Mouse (Mus musculus): ENCODE data around the gene Lrp11.
A peak's percentile ranks its signal among the peaks of the same experiment; 100 is the strongest.
"Not testable (repeated sequence)": the region's sequence is repeated elsewhere in the genome, so short reads cannot be mapped to it uniquely, and the experiment has no call there.

The Lrp11 gene

GRCm38 (mm10) chr10:7589592-7590233, at the start of gene Lrp11:
Lrp11 (plus strand) TSS chr10:7589800.
- peak; percentile 94 for DNase-seq

DNA sequence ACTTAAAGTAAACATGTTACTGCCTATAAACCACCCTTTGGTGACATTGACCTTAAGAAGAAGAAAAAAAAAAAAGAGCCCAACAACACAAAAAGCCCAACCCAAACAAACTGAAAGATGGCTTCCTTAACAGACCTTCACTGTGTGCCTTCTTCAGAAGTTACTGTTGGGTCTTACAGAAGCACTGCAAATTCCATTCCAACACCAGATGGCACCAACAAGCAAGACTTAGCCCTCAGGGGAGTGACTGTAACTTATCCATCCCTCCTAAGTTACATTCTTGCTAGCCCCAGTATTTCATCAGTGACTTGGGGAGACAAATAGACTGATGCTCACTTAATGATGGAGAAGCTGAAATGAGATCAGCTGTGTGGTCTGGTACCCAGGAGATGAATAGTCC, 11.6 kb upstream of the Lrp11 start:
- peak; percentile 44 for DNase-seq

DNA sequence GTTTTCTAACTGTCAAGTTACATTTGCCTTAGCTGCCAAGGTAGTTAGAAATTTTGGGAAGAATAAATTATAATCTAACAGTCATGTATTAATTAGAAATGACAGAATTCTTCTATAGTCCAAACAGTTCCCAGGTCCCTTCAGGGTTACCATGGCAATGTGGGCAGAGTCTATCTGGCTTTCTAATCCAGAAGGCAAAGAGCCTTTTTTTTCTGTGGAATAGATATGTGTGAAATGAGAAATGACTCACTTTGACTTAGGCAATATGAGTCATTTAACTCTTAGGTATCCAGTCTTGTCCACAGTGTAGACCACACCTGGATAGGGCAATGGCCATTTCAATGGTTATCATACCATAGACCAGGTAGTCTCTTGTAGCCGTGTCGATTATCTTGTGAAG, 8.2 kb upstream of the Lrp11 start:
- DNase-seq, result no peak

GRCm38 (mm10) chr10:7582157-7582890, 7.3 kb upstream of the Lrp11 start:
- DNase-seq, result no peak

DNA sequence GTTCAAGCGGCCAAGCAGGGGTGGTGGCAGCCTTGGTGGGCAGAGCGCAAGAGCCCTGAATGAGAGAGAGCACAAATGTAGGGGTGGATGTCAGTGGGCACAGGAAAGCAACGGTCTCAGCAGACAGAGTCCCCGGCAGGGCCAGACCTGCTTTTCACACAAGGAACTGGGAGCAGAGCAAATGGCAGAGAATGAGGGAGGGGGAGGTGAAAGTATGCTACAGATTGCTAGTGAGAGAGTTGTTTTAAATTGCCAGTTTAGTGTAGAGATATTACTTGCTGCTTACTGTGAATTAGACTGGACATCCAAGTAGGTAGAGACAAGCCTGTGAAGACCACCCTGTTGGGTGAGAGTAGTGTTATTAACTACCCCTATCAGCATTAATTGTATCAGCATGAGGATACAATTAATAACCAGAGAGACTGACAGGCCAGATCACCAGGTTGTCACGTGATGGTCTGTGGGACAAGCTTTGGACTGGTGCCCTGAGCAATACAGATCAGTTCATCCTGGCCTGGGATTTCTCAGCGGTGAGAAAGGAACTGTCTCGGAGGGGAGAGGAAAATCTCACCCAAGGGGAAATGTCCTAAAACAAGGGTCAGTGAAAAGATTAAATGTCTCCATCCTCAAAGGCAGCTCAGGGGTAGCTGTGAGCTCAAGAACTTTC, 6.6 kb upstream of the Lrp11 start:
- DNase-seq, result no peak

- no peak for DNase-seq
Measured at GRCm38 (mm10) chr10:7586771-7587170, 2.8 kb upstream of the Lrp11 start.

DNA sequence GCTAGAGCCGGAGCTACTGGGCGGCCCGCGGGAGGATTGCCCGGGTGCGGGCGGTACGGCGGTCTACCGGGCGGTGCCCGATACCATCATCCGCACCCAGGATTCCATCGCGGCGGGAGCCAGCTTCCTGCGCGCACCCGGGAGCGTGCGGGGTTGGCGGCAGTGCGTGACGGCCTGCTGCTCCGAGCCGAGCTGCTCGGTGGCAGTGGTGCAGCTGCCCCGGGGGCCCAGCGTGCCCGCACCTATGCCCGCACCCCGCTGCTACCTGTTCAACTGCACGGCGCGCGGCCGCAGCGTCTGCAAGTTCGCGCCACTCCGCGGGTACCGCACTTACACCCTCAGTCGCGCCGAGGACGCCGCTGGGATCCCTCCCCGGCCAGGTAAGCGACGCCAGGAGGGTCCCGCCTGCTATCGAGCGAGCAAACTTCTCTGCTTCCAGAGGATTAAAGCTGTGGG, 662 bp downstream of the Lrp11 start:
- DNase-seq, result no peak

- no peak for DNase-seq
Measured at GRCm38 (mm10) chr10:7590792-7591191, 1.2 kb downstream of the Lrp11 start.

- no peak for DNase-seq
Measured at GRCm38 (mm10) chr10:7594797-7595196, 5.2 kb downstream of the Lrp11 start.

GRCm38 (mm10) chr10:7596251-7596650, 6.7 kb downstream of the Lrp11 start:
- DNase-seq, result no peak

DNA sequence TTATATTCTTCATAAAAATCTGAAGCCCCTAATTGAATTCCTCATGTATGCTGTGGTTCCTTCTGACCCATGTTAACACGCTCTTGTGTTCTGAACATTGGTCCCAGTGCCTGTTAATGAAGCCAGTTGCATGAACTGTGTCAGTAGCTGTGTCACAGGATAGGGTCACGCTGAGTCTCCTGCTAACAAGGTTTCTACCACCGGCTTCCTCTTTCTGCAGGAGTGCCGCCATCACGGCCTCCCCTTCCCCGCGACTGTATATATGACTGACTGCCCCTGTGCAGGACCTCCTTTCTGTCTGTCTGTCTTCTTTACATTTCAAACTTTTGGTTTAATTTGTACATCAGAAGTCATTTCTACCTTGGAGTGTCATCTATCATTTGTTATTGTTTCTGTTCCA, 8.6 kb downstream of the Lrp11 start:
- no peak for DNase-seq

GRCm38 (mm10) chr10:7600647-7601046, 11.0 kb downstream of the Lrp11 start:
- DNase-seq, result peak; percentile 84

DNA sequence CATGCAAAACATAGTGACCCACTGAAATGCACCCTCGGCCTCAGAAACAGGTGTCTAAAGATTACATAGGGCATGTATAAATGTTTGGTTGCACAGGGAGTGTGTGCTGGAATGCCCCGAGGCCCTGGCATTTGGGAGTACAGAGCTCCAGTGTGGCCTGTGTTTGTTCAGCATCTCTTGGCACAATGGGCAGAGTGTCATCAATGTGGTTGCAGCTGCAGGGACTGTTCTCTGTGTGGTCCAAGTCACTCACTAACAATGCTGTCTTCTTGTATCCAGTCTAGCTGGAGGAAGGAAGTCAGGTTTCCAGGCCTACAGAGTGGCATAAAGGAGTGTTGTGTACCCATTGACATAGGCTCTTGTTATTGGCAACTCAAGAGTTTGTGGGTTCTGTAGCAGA, 15.6 kb downstream of the Lrp11 start:
- DNase-seq, result no peak

DNA sequence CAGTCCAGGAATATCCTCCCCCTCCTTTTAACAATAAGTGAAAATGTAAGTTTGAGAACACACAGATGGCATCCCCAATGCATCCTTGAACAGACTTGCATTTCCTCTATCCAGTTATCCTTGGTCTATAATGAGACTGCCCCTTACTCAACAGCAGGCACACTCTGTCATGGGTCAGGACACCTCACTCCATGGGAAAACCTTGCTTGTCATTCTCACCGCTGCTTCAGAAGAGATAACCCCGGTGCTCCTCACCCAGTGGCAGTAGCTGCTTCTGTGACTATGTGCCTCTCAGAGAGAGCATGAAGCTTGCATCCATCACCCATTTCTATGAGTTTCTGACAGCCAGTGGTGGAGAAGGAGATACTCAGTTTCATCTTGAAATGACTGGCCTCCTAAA, 16.8 kb downstream of the Lrp11 start:
- no peak for DNase-seq

GRCm38 (mm10) chr10:7608611-7609010, 19.0 kb downstream of the Lrp11 start:
- DNase-seq, result no peak

GRCm38 (mm10) chr10:7611647-7612046, 22.0 kb downstream of the Lrp11 start:
- no peak for DNase-seq

GRCm38 (mm10) chr10:7612210-7612609, 22.6 kb downstream of the Lrp11 start:
- DNase-seq, result not testable (repeated sequence)

- no peak for DNase-seq
Measured at GRCm38 (mm10) chr10:7614834-7615233, 25.2 kb downstream of the Lrp11 start.

GRCm38 (mm10) chr10:7617146-7617545, 27.5 kb downstream of the Lrp11 start:
- DNase-seq, result not testable (repeated sequence)

DNA sequence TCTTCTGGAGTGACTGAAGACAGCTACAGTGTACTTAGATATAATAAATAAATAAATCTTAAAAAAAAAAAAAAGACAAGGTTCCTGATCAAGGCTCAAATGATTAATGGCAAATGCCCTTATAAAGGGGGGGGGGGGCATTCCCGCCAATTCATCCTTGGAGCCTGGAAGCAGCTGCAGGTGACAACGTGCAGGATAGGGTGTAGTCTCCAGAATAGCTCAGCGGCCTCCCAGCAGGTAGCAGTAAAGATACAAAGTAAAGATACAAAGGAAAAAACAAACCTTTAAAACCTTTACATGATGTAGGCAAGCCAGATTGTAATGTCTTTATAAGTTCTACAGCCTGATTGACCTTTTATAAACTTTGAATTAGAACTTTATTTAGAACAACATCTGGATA, 28.0 kb downstream of the Lrp11 start:
- not testable (repeated sequence) for DNase-seq

- no peak for DNase-seq
Measured at GRCm38 (mm10) chr10:7619821-7620241, 30.2 kb downstream of the Lrp11 start.

- DNase-seq, result no peak
Measured at GRCm38 (mm10) chr10:7620723-7621122, 31.1 kb downstream of the Lrp11 start.

DNA sequence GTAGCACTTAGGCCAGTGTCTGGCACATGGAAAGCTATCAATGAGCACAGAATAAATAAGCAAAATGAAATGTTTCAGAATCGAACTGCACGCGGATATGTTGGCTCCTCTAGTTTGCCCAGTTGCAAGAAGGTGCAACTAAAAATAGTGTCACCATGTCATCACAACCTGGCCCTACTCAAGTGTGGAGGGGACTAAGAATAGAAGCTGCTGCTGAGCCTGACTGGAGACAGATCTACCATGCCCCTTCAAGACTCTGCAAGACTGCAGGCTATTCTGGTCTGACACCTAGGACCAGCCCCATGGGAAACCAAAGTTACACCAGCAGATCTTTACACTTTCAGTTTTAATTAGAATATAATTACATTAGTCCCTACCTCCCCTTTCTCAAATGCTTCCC, 32.8 kb downstream of the Lrp11 start:
- DNase-seq, result no peak
